Mouse (Mus musculus): ENCODE measurements around the gene Tbc1d5.
A peak's percentile ranks its signal among the peaks of the same experiment; 100 is the strongest.

Gene Tbc1d5

GRCm38 (mm10) chr17:51040861-51041260, 138.3 kb downstream of the Tbc1d5 start:
- no peak for DNase-seq

DNA sequence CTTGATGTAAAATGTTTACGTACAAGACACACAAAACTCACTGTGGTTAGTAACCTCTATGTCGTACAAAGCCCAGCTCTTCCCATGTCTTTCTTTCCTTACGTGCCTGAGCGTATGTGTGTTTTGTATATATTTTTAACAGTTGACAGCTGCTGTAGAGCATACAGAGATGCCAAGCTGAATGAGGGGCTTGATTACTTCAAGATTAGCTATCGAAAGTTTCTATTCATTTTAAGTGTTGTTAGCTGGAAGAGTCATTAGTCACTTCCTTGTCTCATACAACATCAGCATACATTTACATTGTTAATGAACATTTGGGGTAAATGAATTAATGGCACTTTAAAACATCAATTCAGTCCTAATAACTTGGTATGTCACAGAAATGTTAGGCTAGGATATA, 155.9 kb downstream of the Tbc1d5 start:
- no peak for DNase-seq

GRCm38 (mm10) chr17:51016384-51016783, 162.8 kb downstream of the Tbc1d5 start:
- no peak for DNase-seq

- DNase-seq: no peak
These were observed 165.2 kb downstream of the Tbc1d5 start for GRCm38 (mm10) chr17:51013908-51014307.

DNA sequence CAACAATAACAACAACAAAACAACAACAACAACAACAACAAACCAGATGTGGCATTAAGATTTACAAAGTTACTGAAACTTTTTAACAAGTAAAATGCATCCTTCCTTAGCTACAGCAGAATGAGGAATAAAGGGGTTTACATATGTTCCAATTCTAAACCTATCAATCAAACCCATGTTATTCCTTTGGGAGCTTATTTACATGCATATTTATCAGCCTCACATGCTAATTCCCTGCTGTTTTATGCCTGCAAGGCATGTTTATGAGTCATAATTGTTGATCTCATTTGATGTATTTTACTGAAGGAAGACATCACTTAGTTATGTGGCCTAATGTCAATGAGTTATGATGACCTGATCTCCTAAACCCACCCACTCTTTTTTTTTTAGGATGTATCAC, 176.0 kb downstream of the Tbc1d5 start:
- DNase-seq: no peak

GRCm38 (mm10) chr17:50998216-50998615, 180.9 kb downstream of the Tbc1d5 start:
- DNase-seq: no peak

DNA sequence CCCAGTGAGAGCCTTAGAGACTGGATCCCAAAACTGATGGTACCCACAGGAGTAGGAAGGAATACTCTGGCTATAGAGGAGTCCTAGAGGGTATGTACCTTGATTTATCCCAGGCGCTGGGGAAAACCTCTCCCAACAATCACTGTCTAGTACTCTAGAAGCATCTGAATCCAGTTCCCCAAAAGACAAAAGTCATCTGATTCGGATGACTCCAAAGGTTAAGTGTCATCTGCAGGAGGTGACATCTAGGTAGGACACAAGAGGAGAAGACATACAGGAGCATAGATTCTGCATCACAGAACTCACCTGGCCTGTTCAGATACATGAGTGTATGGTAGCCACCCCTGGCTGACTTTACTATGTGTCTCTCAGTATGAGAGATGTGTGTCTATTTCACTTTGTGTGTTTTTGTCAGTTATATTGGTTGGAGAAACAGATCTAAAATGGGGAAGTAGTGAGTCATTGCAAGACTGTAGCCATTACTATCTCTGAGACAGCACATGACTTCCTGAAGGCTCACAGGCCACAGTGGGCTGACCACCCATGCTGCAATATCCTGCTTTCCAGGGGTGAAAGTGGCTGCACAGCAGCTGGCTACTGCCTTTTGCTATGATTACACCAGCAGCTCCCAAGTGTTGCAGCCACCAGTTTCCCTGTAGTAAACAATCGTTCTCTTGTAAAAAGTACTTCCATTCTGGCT, 185.7 kb downstream of the Tbc1d5 start:
- DNase-seq: peak; percentile 3

GRCm38 (mm10) chr17:50990770-50991405, 188.3 kb downstream of the Tbc1d5 start:
- DNase-seq: no peak

- DNase-seq: no peak
These were observed 191.2 kb downstream of the Tbc1d5 start for GRCm38 (mm10) chr17:50987935-50988334.

DNA sequence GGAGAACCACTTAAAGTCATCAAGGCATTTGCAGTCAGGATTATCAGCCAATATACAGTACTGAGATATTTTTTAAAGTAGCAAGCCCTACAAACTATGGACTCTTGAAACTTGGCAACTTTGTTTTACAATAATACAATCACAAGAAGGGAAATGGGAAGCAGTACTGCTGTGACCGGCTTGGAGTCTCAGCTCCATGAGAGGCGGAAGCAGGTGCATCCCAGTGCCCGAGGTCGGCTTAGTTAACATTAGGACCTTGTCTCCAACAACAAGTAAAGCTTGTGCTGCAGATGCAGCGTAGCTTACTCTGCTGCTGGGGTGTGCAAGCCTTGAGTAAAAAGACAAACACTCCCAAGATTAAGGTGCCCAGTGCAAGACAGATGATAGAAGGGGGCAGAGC, 197.2 kb downstream of the Tbc1d5 start:
- no peak for DNase-seq

- DNase-seq: peak; percentile 5
These were observed 207.0 kb downstream of the Tbc1d5 start for GRCm38 (mm10) chr17:50972142-50972541.

- no peak for DNase-seq
These were observed 213.0 kb downstream of the Tbc1d5 start for GRCm38 (mm10) chr17:50966147-50966546.

DNA sequence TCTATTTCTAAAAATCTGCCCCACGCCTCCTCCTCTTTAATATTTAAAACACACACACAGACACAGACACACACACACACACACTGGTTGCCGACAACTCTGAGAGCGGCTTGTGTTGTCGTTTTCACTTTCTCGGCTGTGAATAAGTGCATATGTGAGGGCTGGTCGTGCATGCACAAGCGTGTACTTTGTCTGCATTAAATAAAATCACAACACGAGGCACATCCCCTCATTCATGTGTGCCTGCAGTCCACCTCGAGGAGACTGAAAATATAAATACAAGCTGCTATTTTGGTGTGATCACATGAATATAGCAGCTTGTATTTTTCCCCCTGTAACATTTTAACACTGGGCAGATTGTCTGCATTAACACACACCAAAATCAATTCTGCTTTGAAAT, 224.8 kb downstream of the Tbc1d5 start:
- no peak for DNase-seq

GRCm38 (mm10) chr17:50922308-50922707, 256.8 kb downstream of the Tbc1d5 start:
- DNase-seq: no peak

DNA sequence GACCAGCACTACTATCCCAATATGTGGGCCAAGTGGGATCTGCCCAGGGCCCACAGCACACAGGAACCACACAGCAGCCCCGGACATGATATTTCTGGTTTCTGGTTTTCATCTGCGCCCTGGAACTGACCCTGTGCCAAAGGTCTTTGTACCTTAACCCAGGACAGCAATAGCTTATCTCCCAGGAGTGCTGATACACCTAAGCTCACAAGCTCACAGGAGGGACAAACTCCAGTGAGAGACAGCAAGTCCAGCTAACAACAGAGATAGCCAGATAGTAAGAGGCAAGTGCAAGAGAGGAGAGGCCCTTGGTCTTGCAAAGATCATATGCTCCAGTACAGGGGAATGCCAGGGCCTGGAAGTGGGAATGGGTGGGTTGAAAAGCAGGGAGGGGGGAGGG, 263.9 kb downstream of the Tbc1d5 start:
- no peak for DNase-seq

- no peak for DNase-seq
These were observed 270.4 kb downstream of the Tbc1d5 start for GRCm38 (mm10) chr17:50908568-50909335.

DNA sequence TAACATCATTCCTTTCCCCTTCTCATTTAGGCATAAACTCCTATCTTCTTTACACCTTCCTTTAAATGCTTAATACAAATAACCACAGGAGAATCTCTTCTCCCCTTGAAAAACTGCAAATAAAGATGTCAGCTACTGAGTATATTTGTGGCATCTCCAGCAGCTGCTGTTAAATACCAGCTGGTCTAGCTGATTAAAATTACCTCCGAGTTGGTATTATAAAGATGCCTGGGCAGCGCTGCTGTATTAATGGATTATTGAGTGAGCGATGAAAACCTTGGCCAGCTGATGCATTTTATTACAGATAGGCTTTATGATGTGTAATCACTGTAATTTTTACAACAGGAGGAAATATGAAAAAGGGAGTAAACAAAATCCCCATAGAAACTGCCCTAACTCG, 271.0 kb downstream of the Tbc1d5 start:
- DNase-seq: no peak

DNA sequence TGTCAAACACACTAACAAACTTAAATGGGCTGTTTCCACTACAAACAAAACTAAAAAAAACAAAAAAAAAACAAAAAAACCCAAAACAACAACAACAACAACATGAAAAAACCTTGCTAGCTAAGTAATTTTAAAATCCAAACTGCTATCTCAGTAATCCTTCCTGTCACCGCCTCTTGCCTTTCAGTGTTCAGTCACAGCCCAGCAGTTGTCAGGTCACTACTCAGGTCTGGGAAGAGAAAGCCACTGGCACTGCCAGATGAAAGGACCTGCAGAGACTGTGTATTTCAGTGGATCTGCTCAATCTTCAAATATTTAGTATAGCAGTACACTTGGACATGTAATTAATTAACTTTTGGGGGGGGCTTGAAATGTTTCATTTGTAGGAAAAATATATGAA, 272.5 kb downstream of the Tbc1d5 start:
- no peak for DNase-seq

GRCm38 (mm10) chr17:50904463-50904862, 274.7 kb downstream of the Tbc1d5 start:
- no peak for DNase-seq

DNA sequence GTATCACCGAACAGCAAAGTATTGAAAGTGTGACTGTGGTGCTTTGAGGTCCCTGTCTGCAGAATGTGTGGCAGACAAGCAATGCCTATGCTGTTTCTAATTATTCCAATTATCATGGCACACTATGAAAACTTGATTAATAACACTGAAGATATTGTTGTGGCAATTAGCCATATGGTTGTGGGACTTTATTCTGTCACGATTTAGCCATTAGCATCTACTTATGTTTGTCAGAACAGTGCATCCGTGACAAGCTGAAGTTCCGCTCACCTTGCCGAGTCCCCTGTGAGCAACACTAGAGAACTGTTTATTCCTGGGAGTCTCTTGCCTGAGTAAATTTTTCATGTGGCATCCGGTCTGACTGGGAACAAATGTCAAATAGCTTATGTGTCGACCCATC, 281.3 kb downstream of the Tbc1d5 start:
- DNase-seq: no peak

DNA sequence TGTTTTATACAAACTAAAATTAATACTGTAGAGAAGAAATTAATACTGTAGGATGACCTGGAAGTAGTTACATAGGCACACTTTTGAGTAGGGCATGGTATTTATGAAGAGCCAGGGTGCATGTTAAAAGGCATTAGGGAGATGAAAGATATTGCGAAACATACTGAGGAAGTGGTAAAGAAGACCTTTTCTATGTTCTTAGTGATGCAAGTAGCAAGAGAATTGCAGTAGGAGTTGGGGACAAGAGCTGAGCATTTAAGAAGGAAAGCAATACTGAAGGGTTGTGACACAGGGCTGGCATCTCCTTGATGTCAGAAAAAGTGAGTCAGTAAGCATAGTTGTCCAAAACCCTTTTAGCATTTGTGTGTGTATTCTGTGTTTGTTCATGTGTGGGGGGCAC, 289.7 kb downstream of the Tbc1d5 start:
- no peak for DNase-seq

GRCm38 (mm10) chr17:50879910-50880309, 299.2 kb downstream of the Tbc1d5 start:
- DNase-seq: no peak

- DNase-seq: no peak
These were observed 302.7 kb downstream of the Tbc1d5 start for GRCm38 (mm10) chr17:50876451-50876850.

- no peak for DNase-seq
These were observed 305.1 kb downstream of the Tbc1d5 start for GRCm38 (mm10) chr17:50874067-50874466.
